Mouse (Mus musculus): ENCODE results near the gene Ccdc84. TPM values are rescaled to one million over a fixed set of nuclear protein-coding genes. Genes with fewer than 3 reads are reported as not detected.
"Not testable (repeated sequence)": the region's sequence is repeated elsewhere in the genome, so short reads cannot be mapped to it uniquely, and the experiment has no call there.

The Ccdc84 gene
- polyA plus RNA-seq, 1 experiment from 2014 or later: 27.1 TPM

DNA sequence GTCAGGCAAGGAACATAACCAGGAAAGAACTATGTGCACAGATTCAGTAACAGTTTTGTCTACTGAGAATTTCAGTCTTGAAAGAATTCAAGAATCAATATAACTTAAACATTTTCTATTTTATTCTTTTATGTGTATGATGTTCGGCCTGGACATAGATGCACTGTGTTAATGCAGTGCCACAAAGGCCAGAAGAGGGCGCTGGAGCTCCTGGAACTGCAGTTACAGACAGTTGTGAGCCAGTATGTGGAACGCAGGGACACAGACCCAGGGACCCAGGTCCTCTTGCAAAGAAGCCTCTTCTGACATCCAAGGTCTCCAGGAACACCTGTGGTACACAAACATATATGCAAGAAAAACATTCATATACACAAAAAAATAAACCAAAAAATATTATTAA lies 53.9 kb downstream of the Ccdc84 start:
- Histone ChIP-seq H3K9ac (ENCODE audit: low read length) (no peak overlapping the region), H3K4me3 (ENCODE audit: low read depth, low read length) (no peak overlapping the region), H3K36me3 (ENCODE audit: control insufficient read depth, insufficient read depth, low read length) (no peaks in the 10 kb centered on the region), H3K27me3 (ENCODE audit: control insufficient read depth, insufficient read depth, low read length) (no peaks in the 10 kb centered on the region), H3K4me1 (ENCODE audit: control insufficient read depth, insufficient read depth, low read length) (0 out of 2 replicates have a peak, but pooled peaks cover 4% of the 10 kb centered on the region), H3K4me2 (ENCODE audit: low read depth, severe bottlenecking) (no peak overlapping the region), H3K9me3 (ENCODE audit: control insufficient read depth, low read length) (no peaks in the 10 kb centered on the region), H3K27ac (replicated peaks; ENCODE audit: low read depth, low read length) (no peak overlapping the region)
- no peak for DNase-seq (ENCODE audit: low spot score)
- 66% methylated on average over 3 of the region's 3 CpGs for WGBS
- ATAC-seq (ENCODE audit: insufficient number of reproducible peaks, low FRiP score, low TSS enrichment, low read depth): no peak

DNA sequence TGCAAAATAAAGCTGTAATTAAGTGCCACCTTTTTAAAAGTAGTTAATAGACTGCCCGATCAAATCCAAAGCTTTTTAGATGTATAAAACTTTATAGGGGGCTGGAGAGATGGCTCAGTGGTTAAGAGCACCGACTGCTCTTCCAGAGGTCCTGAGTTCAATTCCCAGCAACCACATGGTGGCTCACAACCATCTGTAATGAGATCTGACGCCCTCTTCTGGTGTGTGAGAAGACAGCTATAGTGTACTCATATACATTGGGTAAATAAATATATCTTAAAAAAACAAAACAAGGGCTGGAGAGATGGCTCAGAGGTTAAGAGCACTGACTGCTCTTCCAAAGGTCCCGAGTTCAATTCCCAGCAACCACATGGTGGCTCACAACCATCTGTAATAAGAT lies 56.4 kb downstream of the Ccdc84 start:
- H3K4me1 ChIP-seq (ENCODE audit: control insufficient read depth, insufficient read depth, low read length); H3K27ac ChIP-seq (replicated peaks; ENCODE audit: low read depth, low read length); H3K9me3 ChIP-seq (ENCODE audit: control insufficient read depth, low read length); H3K27me3 ChIP-seq (ENCODE audit: control insufficient read depth, insufficient read depth, low read length); H3K36me3 ChIP-seq (ENCODE audit: control insufficient read depth, insufficient read depth, low read length); DNase-seq (ENCODE audit: low spot score): not testable (repeated sequence)
- WGBS: 48% methylated on average over 4 of the region's 4 CpGs
- Histone ChIP-seq H3K9ac (ENCODE audit: low read length) (peak overlapping the region; percentile 60; the same call in 1 of the 2 replicates), H3K4me2 (ENCODE audit: low read depth, severe bottlenecking) (peak overlapping the region; percentile 47), H3K4me3 (ENCODE audit: low read depth, low read length) (peak overlapping the region; percentile 69)
- ATAC-seq (ENCODE audit: insufficient number of reproducible peaks, low FRiP score, low TSS enrichment, low read depth): peak; percentile 39

DNA sequence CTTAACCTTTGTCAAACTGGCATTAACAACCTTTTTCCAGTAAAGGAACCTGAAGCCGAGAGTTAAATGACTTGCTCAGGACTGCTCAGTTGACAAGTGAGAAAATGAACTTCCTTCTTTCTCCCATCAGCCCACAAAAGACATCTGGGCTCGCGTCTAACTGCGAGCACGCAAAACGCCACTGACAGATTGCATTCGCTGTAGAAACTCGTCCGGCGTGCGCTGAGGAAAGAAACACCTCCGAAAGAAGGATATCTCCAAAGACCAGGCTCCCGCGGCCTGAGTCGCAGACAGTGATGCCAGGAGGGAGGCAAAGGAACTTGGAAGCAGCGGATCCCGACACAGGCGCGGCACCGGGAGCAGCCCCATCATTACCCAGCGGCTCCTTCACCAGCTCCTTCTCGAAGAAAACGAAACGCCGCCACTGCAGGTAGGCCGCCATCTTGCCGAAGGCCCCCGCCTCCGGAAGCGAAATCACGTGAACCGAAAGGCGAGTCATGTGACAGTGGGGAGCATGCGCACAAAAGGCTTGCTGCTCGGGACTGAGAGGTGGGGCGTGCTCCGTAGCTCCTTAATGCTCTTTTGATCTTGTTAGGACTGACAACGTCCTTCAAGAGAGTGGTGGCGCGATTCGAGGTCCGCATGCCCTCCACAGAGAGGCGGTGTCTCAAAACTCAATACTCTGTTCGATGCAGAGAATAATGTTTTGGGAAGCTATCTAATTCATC lies 57.0 kb downstream of the Ccdc84 start, which contains the start of gene Vps11:
Vps11 (minus strand) TSS at position 481 of the 728 bp plus-strand sequence.
- H3K4me2 ChIP-seq (ENCODE audit: low read depth, severe bottlenecking): peak within 1 kb of the TSS; percentile 47
- H3K4me1 ChIP-seq (ENCODE audit: control insufficient read depth, insufficient read depth, low read length): 0 out of 2 replicates have a peak, but pooled peaks cover 4% of the 10 kb centered on the region
- WGBS: under 1% methylated on average over 44 of the region's 44 CpGs
- H3K4me3 ChIP-seq (ENCODE audit: low read depth, low read length): peak within 1 kb of the TSS; percentile 69
- no peaks in the 10 kb centered on the region for H3K27me3 ChIP-seq (ENCODE audit: control insufficient read depth, insufficient read depth, low read length)
- peaks cover 7% of the 10 kb centered on the region for H3K36me3 ChIP-seq (ENCODE audit: control insufficient read depth, insufficient read depth, low read length)
- H3K27ac ChIP-seq (replicated peaks; ENCODE audit: low read depth, low read length): no peak within 1 kb of the TSS
- peak; percentile 84 for ATAC-seq (ENCODE audit: insufficient number of reproducible peaks, low FRiP score, low TSS enrichment, low read depth)
- H3K9ac ChIP-seq (ENCODE audit: low read length): peak within 1 kb of the TSS; percentile 60
- DNase-seq (ENCODE audit: low spot score): peak; percentile 99
- no peaks in the 10 kb centered on the region for H3K9me3 ChIP-seq (ENCODE audit: control insufficient read depth, low read length)

Small RNA genes lying within 50 kb of the gene (microRNA-seq; reads per million reads assigned to microRNA genes)
- gene Mir7085: not detected

Other genes starting within 250 kb of the Ccdc84 start
- 19.2 and 21.7 TPM in 2 replicates for gene Cbl, start 184.5 kb downstream of the Ccdc84 start, polyA plus RNA-seq (2014; fragmentation: Nextera tagmentation; extraction: Ambion mirVana)
- gene Ccdc153, start 177.9 kb downstream of the Ccdc84 start, polyA plus RNA-seq (2014; fragmentation: Nextera tagmentation; extraction: Ambion mirVana): not detected in 2 replicates
- 0.08 TPM in 1 of 2 replicates, not detected in the other for gene Pdzd3, start 167.1 kb downstream of the Ccdc84 start, polyA plus RNA-seq (2014; fragmentation: Nextera tagmentation; extraction: Ambion mirVana)
- gene Nlrx1, start 150.0 kb downstream of the Ccdc84 start, polyA plus RNA-seq (2014; fragmentation: Nextera tagmentation; extraction: Ambion mirVana): 2.7 and 3.0 TPM in 2 replicates
- gene Abcg4, start 130.0 kb downstream of the Ccdc84 start, polyA plus RNA-seq (2014; fragmentation: Nextera tagmentation; extraction: Ambion mirVana): 3.4 and 3.7 TPM in 2 replicates
- 19.5 and 28.4 TPM in 2 replicates for gene Hinfp, start 112.9 kb downstream of the Ccdc84 start, polyA plus RNA-seq (2014; fragmentation: Nextera tagmentation; extraction: Ambion mirVana)
- gene C2cd2l, start 98.3 kb downstream of the Ccdc84 start, polyA plus RNA-seq (2014; fragmentation: Nextera tagmentation; extraction: Ambion mirVana): 6.5 and 7.6 TPM in 2 replicates
- gene Dpagt1, start 92.5 kb downstream of the Ccdc84 start, polyA plus RNA-seq (2014; fragmentation: Nextera tagmentation; extraction: Ambion mirVana): 52.3 and 55.8 TPM in 2 replicates
- 507 and 525 TPM in 2 replicates for gene H2afx, start 83.9 kb downstream of the Ccdc84 start, polyA plus RNA-seq (2014; fragmentation: Nextera tagmentation; extraction: Ambion mirVana)
- 145 and 153 TPM in 2 replicates for gene Hmbs, start 74.3 kb downstream of the Ccdc84 start, polyA plus RNA-seq (2014; fragmentation: Nextera tagmentation; extraction: Ambion mirVana)
- gene Vps11, start 56.9 kb downstream of the Ccdc84 start, polyA plus RNA-seq (2014; fragmentation: Nextera tagmentation; extraction: Ambion mirVana): 26.4 and 26.6 TPM in 2 replicates
- gene Hyou1, start 39.1 kb downstream of the Ccdc84 start, polyA plus RNA-seq (2014; fragmentation: Nextera tagmentation; extraction: Ambion mirVana): 36.1 and 39.7 TPM in 2 replicates
- 10.1 and 10.6 TPM in 2 replicates for gene Slc37a4, start 21.7 kb downstream of the Ccdc84 start, polyA plus RNA-seq (2014; fragmentation: Nextera tagmentation; extraction: Ambion mirVana)
- 2,256 and 2,311 TPM in 2 replicates for gene Rps25, start 11.4 kb downstream of the Ccdc84 start, polyA plus RNA-seq (2014; fragmentation: Nextera tagmentation; extraction: Ambion mirVana)
- gene Trappc4, start 11.0 kb downstream of the Ccdc84 start, polyA plus RNA-seq (2014; fragmentation: Nextera tagmentation; extraction: Ambion mirVana): 141 TPM in 2 replicates
- not detected in 2 replicates for gene Foxr1, start 22.6 kb upstream of the Ccdc84 start, polyA plus RNA-seq (2014; fragmentation: Nextera tagmentation; extraction: Ambion mirVana)
- gene Upk2, start 36.4 kb upstream of the Ccdc84 start, polyA plus RNA-seq (2014; fragmentation: Nextera tagmentation; extraction: Ambion mirVana): 0.59 and 0.99 TPM in 2 replicates
- gene Bcl9l, start 64.3 kb upstream of the Ccdc84 start, polyA plus RNA-seq (2014; fragmentation: Nextera tagmentation; extraction: Ambion mirVana): 11.6 and 12.3 TPM in 2 replicates
- gene Cxcr5, start 143.3 kb upstream of the Ccdc84 start, polyA plus RNA-seq (2014; fragmentation: Nextera tagmentation; extraction: Ambion mirVana): 0.05 TPM in 1 of 2 replicates, not detected in the other
- gene Ddx6, start 186.3 kb upstream of the Ccdc84 start, polyA plus RNA-seq (2014; fragmentation: Nextera tagmentation; extraction: Ambion mirVana): 16.1 and 18.2 TPM in 2 replicates

Data from limb, embryonic 11.5 days (tissue).